Mouse (Mus musculus): ENCODE results near the gene Slitrk1. TPM values are rescaled to one million over a fixed set of nuclear protein-coding genes. Genes with fewer than 3 reads are reported as not detected.

Slitrk1 gene
- polyA plus RNA-seq, 2 experiments: 0.01 TPM; not detected in 1

DNA sequence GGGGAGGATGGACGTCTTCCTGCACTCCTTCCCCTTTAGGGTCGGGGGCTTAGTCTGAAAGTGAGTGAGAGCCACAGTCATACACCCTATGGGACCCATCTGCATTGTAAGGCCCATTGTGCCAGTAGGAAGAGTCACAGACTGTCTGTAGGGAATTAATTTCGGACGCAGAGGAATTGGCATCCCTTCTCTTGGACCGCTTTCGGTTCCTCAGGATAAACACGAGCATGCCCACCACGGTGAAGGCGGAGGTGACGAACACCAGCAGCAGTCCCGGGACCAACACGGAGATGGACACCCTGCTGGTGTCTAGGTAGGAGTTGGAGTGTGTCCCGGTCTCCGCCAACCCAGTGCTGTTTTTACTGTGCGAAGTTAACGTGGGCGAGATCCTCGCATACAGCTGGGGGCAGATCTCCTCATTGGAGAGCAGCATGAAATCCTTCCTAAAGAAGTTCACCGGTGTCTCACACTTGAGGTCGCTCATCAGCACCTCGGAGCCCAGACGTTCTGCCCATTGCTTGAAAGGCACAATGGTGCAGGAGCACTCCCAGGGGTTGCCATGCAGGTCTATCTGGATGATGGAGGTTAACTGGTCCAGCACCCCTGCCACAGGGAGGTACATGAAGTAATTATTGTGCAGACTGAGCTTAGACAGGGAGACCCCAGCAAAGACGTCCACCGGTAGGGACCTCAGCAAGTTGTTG lies 2.7 kb downstream of the Slitrk1 start:
- WGBS (ENCODE audit: insufficient replicate concordance): 4% methylated on average over 24 of the region's 24 CpGs
- DNase-seq (ENCODE audit: low read depth in 3 of 3, low spot score in 3 of 3) (no peak), ATAC-seq (ENCODE audit: insufficient read depth) (no peak)
- Histone ChIP-seq H3K9ac (replicated peaks) (no peak overlapping the region), H3K9me3 (ENCODE audit: control insufficient read depth, low read length) (no peaks in the 10 kb centered on the region), H3K4me1 (replicated peaks; ENCODE audit: control insufficient read depth in 2 of 2, insufficient read depth in 2 of 2, low read length in 1 of 2) (no peaks in the 10 kb centered on the region), H3K27me3 (ENCODE audit: control insufficient read depth, insufficient read depth, low read length) (peaks cover 6% of the 10 kb centered on the region), H3K4me3 (ENCODE audit: insufficient read depth in 1 of 2, low read depth in 2 of 2, low read length in 2 of 2) (no peak overlapping the region), H3K27ac (no peak overlapping the region), H3K4me2 (ENCODE audit: low read depth) (no peak overlapping the region), H3K36me3 (replicated peaks; ENCODE audit: control insufficient read depth, insufficient read depth, low read depth) (no peaks in the 10 kb centered on the region)
- no peak for TF ChIP-seq EP300 (IDR thresholded peaks at IDR 0.05; ENCODE audit: low read depth)
- no peak for TF ChIP-seq CTCF (IDR thresholded peaks at IDR 0.05; ENCODE audit: low read depth)

DNA sequence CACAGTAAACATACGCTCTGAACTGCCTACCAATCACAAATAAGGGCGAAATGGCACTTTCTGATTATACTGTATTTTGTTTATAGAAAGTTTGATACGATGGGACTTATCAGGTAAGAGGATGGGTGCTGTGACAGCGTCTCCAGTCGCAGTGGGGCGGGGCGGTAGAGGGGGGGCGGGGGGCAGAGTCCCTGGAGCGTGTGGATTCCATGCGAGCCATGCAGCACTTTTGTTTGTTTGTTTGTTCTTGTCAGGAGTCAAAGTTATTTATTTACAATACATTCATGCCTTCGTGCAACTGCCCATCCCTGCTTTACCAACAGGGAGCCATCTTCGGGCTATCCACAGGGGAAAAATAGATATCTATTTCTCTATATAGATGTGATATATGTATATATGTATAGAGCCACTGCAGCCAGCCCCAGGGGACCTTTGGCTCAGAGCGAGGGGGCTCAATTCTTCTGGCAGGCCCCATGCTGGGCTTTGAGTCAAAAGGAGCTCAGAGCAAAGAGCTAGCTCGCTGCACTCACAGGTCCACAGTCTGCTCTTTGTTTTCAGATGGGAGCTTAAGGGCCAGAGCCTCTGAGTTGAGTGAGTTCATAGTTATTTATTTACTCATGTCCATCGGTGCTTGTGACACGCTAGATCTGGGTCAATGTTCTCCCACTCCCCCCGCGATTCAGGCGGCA lies 3.4 kb downstream of the Slitrk1 start:
- no peak overlapping the region for H3K4me2 ChIP-seq (ENCODE audit: low read depth)
- no peaks in the 10 kb centered on the region for H3K9me3 ChIP-seq (ENCODE audit: control insufficient read depth, low read length)
- peaks cover 6% of the 10 kb centered on the region for H3K27me3 ChIP-seq (ENCODE audit: control insufficient read depth, insufficient read depth, low read length)
- no peak overlapping the region for H3K27ac ChIP-seq
- no peaks in the 10 kb centered on the region for H3K4me1 ChIP-seq (replicated peaks; ENCODE audit: control insufficient read depth in 2 of 2, insufficient read depth in 2 of 2, low read length in 1 of 2)
- 5% methylated on average over 19 of the region's 19 CpGs for WGBS (ENCODE audit: insufficient replicate concordance)
- no peak for ATAC-seq (ENCODE audit: insufficient read depth)
- no peak for DNase-seq (ENCODE audit: low read depth in 3 of 3, low spot score in 3 of 3)
- no peaks in the 10 kb centered on the region for H3K36me3 ChIP-seq (replicated peaks; ENCODE audit: control insufficient read depth, insufficient read depth, low read depth)
- H3K4me3 ChIP-seq (ENCODE audit: insufficient read depth in 1 of 2, low read depth in 2 of 2, low read length in 2 of 2): no peak overlapping the region
- no peak overlapping the region for H3K9ac ChIP-seq (replicated peaks)
- no peak for TF ChIP-seq CTCF (IDR thresholded peaks at IDR 0.05; ENCODE audit: low read depth)
- no peak for TF ChIP-seq EP300 (IDR thresholded peaks at IDR 0.05; ENCODE audit: low read depth)

DNA sequence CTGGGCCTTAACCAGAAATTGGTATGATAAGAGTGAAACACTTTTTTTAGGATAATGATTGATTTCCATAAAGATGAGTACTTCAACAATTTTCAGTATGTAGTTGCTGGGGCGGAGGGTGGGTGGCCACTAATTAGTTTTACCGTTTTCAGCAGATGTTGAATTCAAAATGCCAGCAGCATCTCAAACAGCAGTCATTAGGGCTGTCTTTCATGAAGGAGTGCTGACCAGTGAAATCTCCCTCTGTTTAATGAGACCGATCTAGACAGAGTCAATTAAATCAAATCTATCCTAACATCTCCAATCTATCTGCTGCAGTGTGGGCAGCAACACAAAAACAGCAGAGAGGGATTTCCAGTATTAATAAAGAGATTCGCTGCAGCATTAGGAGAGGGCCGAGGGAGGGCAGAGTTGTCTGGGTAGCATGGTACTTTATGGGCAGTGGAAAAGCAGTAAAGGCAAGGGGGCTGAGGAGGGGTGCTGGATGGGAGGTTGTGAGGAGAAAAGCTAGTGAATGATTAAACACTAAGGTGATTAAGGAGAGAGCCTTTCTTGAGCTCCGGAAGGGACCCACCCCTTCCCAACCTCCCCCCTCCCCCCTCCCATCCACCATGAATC lies 4.5 kb downstream of the Slitrk1 start:
- Histone ChIP-seq H3K9ac (replicated peaks) (no peak overlapping the region), H3K27me3 (ENCODE audit: control insufficient read depth, insufficient read depth, low read length) (peaks cover 6% of the 10 kb centered on the region), H3K9me3 (ENCODE audit: control insufficient read depth, low read length) (no peaks in the 10 kb centered on the region), H3K36me3 (replicated peaks; ENCODE audit: control insufficient read depth, insufficient read depth, low read depth) (no peaks in the 10 kb centered on the region), H3K4me2 (ENCODE audit: low read depth) (no peak overlapping the region), H3K4me3 (ENCODE audit: insufficient read depth in 1 of 2, low read depth in 2 of 2, low read length in 2 of 2) (no peak overlapping the region), H3K27ac (no peak overlapping the region), H3K4me1 (replicated peaks; ENCODE audit: control insufficient read depth in 2 of 2, insufficient read depth in 2 of 2, low read length in 1 of 2) (no peaks in the 10 kb centered on the region)
- TF ChIP-seq EP300 (IDR thresholded peaks at IDR 0.05; ENCODE audit: low read depth) (no peak), CTCF (IDR thresholded peaks at IDR 0.05; ENCODE audit: low read depth) (no peak)
- ATAC-seq (ENCODE audit: insufficient read depth): no peak
- WGBS (ENCODE audit: insufficient replicate concordance): 22% methylated on average over 6 of the region's 6 CpGs
- no peak for DNase-seq (ENCODE audit: low read depth in 3 of 3, low spot score in 3 of 3)

DNA sequence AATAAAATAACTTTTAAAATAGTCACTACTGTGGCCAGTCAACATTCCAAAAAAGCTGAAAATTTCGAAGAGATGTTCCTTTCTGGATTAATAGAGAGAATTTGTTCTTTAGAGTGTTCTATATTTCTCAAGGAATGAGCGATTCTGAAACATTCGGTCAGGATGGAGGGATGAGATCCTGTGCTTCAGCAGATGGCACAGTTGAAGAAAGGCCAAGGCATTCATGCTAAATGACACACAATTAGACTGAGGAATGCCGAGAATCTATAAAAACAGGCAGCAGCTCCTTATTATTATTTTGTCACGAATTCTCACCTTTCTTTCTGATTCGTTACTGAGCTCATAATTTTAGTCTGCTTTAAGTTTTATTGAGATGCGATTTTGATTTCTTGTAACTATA lies 15.4 kb downstream of the Slitrk1 start:
- Histone ChIP-seq H3K4me3 (ENCODE audit: insufficient read depth in 1 of 2, low read depth in 2 of 2, low read length in 2 of 2) (no peak overlapping the region), H3K27me3 (ENCODE audit: control insufficient read depth, insufficient read depth, low read length) (no peaks in the 10 kb centered on the region), H3K9me3 (ENCODE audit: control insufficient read depth, low read length) (no peaks in the 10 kb centered on the region), H3K27ac (no peak overlapping the region), H3K9ac (replicated peaks) (no peak overlapping the region), H3K4me2 (ENCODE audit: low read depth) (no peak overlapping the region), H3K4me1 (replicated peaks; ENCODE audit: control insufficient read depth in 2 of 2, insufficient read depth in 2 of 2, low read length in 1 of 2) (no peaks in the 10 kb centered on the region), H3K36me3 (replicated peaks; ENCODE audit: control insufficient read depth, insufficient read depth, low read depth) (no peaks in the 10 kb centered on the region)
- DNase-seq (ENCODE audit: low read depth in 3 of 3, low spot score in 3 of 3) (no peak), ATAC-seq (ENCODE audit: insufficient read depth) (no peak)
- TF ChIP-seq EP300 (IDR thresholded peaks at IDR 0.05; ENCODE audit: low read depth) (no peak), CTCF (IDR thresholded peaks at IDR 0.05; ENCODE audit: low read depth) (no peak)
- 59% methylated on average over 7 of the region's 7 CpGs for WGBS (ENCODE audit: insufficient replicate concordance)

DNA sequence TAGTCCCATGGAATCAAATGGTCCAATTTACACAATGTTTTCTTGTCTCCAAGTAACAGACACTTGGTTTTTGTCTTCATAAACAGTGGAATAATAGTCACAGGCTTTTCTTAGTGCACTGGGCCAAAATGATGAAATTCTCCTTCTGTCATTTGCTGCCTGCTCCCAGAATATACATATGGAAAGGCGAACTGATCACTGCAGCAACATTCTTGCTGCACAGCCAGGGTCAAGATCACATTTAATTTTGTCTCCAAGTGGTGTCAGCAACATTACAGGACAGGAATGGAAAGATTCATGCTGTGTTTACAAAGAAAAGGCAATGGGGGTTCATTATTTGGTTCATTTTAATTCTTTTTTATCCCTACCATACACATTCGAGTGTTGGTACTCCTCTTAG lies 18.5 kb downstream of the Slitrk1 start:
- no peak for ATAC-seq (ENCODE audit: insufficient read depth)
- Histone ChIP-seq H3K4me2 (ENCODE audit: low read depth) (no peak overlapping the region), H3K9ac (replicated peaks) (no peak overlapping the region), H3K27ac (no peak overlapping the region), H3K36me3 (replicated peaks; ENCODE audit: control insufficient read depth, insufficient read depth, low read depth) (no peaks in the 10 kb centered on the region), H3K27me3 (ENCODE audit: control insufficient read depth, insufficient read depth, low read length) (no peaks in the 10 kb centered on the region), H3K9me3 (ENCODE audit: control insufficient read depth, low read length) (no peaks in the 10 kb centered on the region), H3K4me1 (replicated peaks; ENCODE audit: control insufficient read depth in 2 of 2, insufficient read depth in 2 of 2, low read length in 1 of 2) (no peaks in the 10 kb centered on the region), H3K4me3 (ENCODE audit: insufficient read depth in 1 of 2, low read depth in 2 of 2, low read length in 2 of 2) (no peak overlapping the region)
- no peak for TF ChIP-seq EP300 (IDR thresholded peaks at IDR 0.05; ENCODE audit: low read depth)
- no peak for TF ChIP-seq CTCF (IDR thresholded peaks at IDR 0.05; ENCODE audit: low read depth)
- DNase-seq (ENCODE audit: low read depth in 3 of 3, low spot score in 3 of 3): no peak
- 22% methylated on average over 2 of the region's 2 CpGs for WGBS (ENCODE audit: insufficient replicate concordance)

All from liver, embryonic 14.5 days (tissue).